Mouse (Mus musculus) lung, postnatal 4 days (tissue): ENCODE data around the gene AW822073.
"Not testable (repeated sequence)": the region's sequence is repeated elsewhere in the genome, so short reads cannot be mapped to it uniquely, and the experiment has no call there.

Source experiments
- DNase-seq, 2 experiments: peaks; one replicate each; pipeline ENCODE4 v3.0.0; 2021

Gene AW822073

DNA sequence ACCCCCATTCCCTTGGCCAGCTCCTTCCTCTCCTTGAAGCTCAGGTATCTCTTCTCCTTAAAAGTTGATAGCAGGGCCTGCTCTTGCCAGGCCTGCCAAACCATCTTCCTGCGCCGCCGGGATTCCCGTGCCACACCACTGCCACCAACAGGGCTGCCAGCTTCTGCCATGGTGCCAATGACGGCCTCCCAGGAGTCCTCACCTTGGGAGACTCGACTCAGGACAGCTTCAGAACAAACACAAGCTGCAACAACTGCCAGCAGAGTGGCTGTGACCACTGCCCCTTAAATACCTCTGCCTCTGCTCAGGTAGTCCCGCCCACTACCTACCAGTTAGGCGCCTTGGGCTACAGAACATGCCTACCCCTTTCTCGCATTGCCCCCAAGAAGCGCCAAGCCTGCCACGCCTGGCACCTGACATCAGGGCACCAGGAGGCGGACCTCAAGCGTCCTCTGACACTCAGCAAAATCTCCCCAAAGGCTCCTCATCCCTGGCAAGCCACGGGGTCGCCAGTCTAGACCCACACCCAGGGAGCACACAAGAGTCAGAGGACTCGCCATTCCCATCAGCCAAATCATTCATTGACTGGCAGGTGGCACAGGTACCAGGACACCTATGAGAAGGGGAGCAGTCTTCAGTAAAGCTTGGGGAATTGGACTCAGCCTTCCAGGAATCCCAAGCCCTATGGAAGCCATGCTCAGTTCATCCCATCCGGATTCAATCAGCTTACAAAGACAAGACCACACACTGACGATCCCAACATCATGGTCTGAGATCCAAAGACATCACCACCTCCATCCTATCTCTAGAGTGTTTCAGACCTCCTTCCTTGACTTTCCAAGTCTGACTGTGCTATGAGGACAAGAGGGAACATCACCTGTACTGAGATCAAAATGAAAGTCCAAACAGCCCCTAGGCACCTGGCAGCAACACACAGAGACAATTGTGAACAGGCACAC lies at the start of gene AW822073:
Gene AW822073 (minus strand): TSS at position 104 of the 959 bp plus-strand sequence.
- peak; percentile 59 to 70 for DNase-seq

GRCm38 (mm10) chr10:58258466-58258865 lies 33.7 kb upstream of the AW822073 start:
- no peak for DNase-seq

- DNase-seq, result peak in 1 of 2 experiments; percentile 36
Observed at GRCm38 (mm10) chr10:58255954-58256353, 31.2 kb upstream of the AW822073 start.

DNA sequence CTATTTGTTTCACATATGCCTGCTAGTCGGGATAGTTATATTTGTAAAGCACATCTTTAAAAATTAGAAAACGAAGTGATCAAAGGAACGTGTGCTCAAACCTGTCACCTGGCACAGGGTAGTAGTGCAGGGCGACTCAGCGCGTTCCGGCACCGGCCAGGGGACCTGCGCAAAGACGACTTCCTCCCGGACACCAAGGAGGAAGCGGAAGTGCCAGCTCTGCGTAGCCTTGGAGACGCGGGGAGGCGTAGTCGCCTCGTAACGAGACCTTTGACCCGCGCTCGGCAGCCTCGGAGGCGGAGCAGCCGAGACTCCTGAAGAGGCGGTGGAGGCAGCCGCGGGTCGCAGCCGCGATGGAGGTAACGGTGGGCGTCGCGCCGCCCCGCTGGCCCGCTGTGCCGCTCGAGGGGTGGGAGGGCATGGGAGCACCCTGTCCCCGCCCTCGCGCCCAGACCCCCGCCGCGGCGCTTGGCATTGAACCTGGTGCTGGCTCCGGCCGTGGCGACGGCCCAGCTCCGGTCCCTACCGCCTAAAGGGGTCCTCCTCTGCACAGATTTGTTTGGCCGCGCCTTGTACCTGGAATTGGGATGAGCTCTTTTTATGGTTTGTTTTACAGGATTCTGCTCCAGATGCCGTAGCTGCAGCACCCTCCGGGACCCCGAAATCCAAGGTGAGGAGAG lies 30.6 kb upstream of the AW822073 start, which contains the start of gene Gcc2:
Gene Gcc2 (plus strand): TSS at position 285 of the 680 bp plus-strand sequence.
- DNase-seq, result peak; percentile 94 to 96

GRCm38 (mm10) chr10:58254635-58255175 lies 30.0 kb upstream of the AW822073 start:
- no peak for DNase-seq

DNA sequence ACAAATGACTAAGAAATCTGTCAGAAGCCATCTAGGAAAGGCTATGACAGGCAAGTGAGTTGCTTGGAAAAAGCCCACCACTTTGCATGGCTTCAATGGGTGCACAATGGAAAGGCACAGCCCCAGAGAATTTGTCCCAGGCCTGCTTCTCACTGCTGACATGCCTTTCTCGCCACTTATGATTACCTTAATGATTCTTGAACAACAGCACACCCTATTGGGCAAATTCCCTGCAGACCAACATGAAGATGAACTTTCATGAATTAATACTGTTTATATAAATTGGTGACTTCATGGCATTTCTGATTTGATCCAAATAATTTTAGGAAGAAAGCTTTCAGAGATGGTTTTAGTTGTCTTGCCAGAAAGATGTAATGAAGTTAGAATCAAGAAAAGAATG lies 24.8 kb upstream of the AW822073 start:
- DNase-seq, result no peak

GRCm38 (mm10) chr10:58238984-58239740 lies 14.4 kb upstream of the AW822073 start:
- peak; percentile 69 to 72 for DNase-seq

GRCm38 (mm10) chr10:58236613-58237012 lies 11.9 kb upstream of the AW822073 start, which contains the start of gene Gm4981:
Gm4981 (minus strand) TSS chr10:58236701.
- DNase-seq, result no peak

DNA sequence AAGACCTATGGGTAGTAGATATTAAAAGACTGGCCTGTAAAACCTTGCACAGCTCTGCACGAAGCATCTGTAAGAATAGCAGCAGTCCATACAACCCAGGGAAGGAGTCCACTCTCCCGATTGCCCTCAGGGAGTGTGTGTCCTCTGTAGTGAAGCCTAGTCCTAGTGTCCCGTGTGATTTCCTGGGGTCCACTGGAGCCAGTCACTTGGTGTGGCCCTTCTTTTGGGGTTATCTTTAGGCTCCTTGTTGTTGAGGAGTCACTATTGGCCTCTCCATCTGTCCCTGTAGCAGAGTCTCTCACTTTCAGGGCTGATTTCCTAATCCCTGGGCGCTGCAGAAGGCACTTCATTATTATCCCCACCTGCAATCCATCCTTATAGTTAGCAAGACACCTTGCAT lies 10.3 kb upstream of the AW822073 start:
- DNase-seq, result peak; percentile 30 to 45

- DNase-seq, result not testable (repeated sequence)
Observed at GRCm38 (mm10) chr10:58233740-58234121, 9.0 kb upstream of the AW822073 start.

DNA sequence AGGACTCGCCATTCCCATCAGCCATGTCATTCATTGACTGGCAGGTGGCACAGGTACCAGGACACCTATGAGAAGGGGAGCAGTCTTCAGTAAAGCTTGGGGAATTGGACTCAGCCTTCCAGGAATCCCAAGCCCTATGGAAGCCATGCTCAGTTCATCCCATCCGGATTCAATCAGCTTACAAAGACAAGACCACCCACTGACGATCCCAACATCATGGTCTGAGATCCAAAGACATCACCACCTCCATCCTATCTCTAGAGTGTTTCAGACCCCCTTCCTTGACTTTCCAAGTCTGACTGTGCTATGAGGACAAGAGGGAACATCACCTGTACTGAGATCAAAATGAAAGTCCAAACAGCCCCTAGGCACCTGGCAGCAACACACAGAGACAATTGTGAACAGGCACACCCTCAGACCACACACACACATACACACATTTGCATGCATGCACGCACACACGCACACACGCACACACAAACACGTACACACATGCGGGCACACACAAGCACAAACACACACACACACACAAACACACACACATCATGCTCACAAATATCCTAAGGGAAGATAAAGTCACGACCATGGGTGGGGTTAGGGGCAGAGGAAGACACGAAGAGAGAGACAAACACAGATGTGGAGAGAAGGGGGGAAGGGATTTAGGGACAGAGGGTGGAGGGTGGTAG lies 8.5 kb upstream of the AW822073 start:
- DNase-seq, result peak; percentile 46 to 58

- DNase-seq, result peak in 1 of 2 experiments; percentile 39
Observed at GRCm38 (mm10) chr10:58232641-58232969, 7.9 kb upstream of the AW822073 start, which contains the start of gene Duxf3. Duxf3 (minus strand) TSS chr10:58232675.

DNA sequence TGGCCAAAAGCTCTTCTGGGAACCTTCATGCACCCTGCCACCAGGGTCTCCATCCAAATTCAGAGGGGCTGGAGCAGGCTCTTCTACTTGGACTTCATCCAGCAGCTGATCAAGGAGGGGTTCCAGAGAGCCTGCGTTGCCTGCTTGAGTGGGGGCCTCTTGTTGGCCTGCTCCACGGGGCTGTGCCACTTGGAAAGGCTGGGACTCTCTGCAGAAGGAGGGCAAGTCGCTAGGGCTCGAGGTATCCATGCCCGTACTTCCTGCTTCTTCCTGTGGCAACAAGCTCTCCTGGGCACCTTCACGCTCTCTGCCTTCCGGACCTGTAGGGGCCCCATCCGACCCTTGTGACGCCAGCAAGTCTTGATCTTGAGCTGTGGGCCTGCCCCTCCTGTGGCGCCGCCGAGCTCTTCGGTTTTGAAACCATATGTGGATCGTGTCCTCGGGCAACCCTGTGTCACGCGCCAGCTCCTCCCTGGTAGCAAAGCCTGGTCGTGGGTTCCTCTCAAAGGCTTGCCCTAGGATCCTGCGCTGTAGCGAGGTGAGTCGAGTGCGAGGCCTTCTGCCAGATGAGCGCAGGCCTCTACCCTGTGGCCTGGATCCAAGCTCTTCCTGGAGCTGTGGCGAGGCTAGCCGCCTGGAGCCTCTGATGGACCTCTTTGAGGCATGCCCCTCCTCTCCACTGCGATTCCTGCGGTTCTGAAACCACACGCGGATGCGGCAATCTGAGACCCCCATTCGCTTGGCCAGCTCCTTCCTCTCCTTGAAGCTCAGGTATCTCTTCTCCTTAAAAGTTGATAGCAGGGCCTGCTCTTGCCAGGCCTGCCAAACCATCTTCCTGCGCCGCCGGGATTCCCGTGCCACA lies 7.3 kb upstream of the AW822073 start:
- peak; percentile 80 to 86 for DNase-seq

DNA sequence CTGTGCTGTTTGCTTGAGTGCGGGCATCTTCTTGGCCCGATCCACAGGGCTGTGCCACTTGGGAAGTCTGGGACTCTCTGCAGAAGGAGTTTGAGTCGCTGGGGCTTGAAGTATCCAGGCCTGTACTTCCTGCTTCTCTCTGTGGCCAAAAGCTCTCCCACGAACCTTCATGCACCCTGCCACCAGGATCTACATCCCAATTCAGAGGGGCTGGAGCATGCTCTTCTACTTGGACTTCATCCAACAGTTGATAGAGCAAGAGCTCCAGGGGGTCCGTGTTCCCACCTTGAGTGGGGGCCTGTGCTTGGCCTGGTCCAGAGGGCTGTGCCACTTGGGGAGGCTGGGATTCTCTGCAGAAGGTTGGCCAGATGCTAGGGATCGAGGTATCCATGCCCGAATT lies 6.4 kb upstream of the AW822073 start:
- DNase-seq, result peak; percentile 59 to 62

DNA sequence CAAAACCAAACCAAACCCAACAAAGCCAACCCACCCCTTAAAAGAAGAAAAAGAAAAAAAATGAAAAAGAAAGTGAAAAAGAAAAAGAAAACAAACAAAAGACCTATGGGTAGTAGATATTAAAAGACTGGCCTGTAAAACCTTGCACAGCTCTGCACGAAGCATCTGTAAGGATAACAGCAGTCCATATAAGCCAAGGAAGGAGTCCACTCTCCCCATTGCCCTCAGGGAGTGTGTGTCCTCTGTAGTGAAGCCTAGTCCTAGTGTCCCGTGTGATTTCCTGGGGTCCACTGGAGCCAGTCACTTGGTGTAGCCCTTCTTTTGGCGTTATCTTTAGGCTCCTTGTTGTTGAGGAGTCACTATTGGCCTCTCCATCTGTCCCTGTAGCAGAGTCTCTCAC lies 5.3 kb upstream of the AW822073 start:
- not testable (repeated sequence) for DNase-seq

- peak; percentile 63 to 72 for DNase-seq
Observed at GRCm38 (mm10) chr10:58227798-58228197, 3.1 kb upstream of the AW822073 start.

GRCm38 (mm10) chr10:58226357-58226756 lies 1.6 kb upstream of the AW822073 start:
- not testable (repeated sequence) for DNase-seq

- DNase-seq, result peak; percentile 73 to 84
Observed at GRCm38 (mm10) chr10:58223972-58224805, 541 bp downstream of the AW822073 start.

GRCm38 (mm10) chr10:58223161-58223560 lies 1.6 kb downstream of the AW822073 start:
- DNase-seq, result not testable (repeated sequence)

- peak in 1 of 2 experiments; percentile 63 for DNase-seq
Observed at GRCm38 (mm10) chr10:58221571-58221970, 3.2 kb downstream of the AW822073 start.
